Mouse (Mus musculus): Measurements from ENCODE around the gene Atf2.

DNA sequence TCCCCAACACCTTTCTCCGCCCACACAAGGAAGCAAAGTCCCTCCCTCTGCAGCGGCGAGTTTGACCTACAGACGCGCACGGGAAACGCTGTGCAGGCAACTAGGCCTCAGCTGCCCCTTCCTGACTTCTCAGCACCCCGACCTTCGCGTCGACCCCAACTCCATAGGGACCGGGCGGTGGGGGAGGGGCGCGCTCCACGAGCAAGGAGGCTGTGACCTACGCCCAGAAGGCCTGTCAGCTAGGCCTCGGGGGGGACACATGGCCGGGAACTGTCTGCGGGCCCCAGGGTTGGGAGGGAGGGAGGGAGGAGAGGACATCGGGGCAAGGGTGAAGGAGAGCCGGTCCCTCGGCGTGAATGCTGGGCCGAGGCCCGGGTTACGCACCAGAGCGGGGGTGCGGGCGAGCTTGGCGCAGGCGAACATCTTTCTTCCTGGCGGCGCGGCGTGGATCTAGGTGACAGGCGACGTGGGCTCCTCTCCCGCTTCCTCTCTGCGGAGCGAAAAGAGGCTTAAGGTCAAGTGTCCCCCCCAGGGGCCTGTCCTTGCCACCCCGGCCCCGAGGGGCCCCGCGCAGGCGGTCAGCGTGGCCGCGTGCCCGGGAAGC, 18.2 kb upstream of the Atf2 start:
- TF ChIP-seq CTCF (IDR thresholded peaks at IDR 0.05) (no peak), EP300 (IDR thresholded peaks at IDR 0.05) (no peak)
